Mouse (Mus musculus): ENCODE data around the gene Mtmr4. TPM values are rescaled to one million over a fixed set of nuclear protein-coding genes. Genes with fewer than 3 reads are reported as not detected.
A peak's percentile ranks its signal among the peaks of the same experiment; 100 is the strongest.

Mtmr4 gene
- total RNA-seq, 2 experiments from 2014 or later: 91.8 to 109 TPM

GRCm38 (mm10) chr11:87581933-87582710, 9.8 kb upstream of the Mtmr4 start:
- peak; percentile 63 to 66 for DNase-seq

- no peak for DNase-seq
These were observed 8.5 kb upstream of the Mtmr4 start for GRCm38 (mm10) chr11:87583291-87584034.

GRCm38 (mm10) chr11:87584711-87585505, 7.1 kb upstream of the Mtmr4 start:
- DNase-seq: no peak

GRCm38 (mm10) chr11:87587211-87587874, 4.6 kb upstream of the Mtmr4 start:
- no peak for DNase-seq

- DNase-seq: no peak
These were observed 2.4 kb upstream of the Mtmr4 start for GRCm38 (mm10) chr11:87589605-87590004.

- DNase-seq: peak; percentile 45 to 52
These were observed 979 bp upstream of the Mtmr4 start for GRCm38 (mm10) chr11:87590841-87591525.

GRCm38 (mm10) chr11:87592354-87592695, 363 bp downstream of the Mtmr4 start:
- DNase-seq: no peak

- DNase-seq: no peak
These were observed 994 bp downstream of the Mtmr4 start for GRCm38 (mm10) chr11:87592713-87593598.

GRCm38 (mm10) chr11:87595327-87595841, 3.4 kb downstream of the Mtmr4 start:
- DNase-seq: peak; percentile 84 to 87

GRCm38 (mm10) chr11:87595976-87596375, 4.0 kb downstream of the Mtmr4 start:
- DNase-seq: no peak

- no peak for DNase-seq
These were observed 4.5 kb downstream of the Mtmr4 start for GRCm38 (mm10) chr11:87596492-87596891.

- no peak for DNase-seq
These were observed 5.1 kb downstream of the Mtmr4 start for GRCm38 (mm10) chr11:87597061-87597460.

- DNase-seq: no peak
These were observed 7.6 kb downstream of the Mtmr4 start for GRCm38 (mm10) chr11:87599395-87600089.

- DNase-seq: no peak
These were observed 8.4 kb downstream of the Mtmr4 start for GRCm38 (mm10) chr11:87600322-87600853.

- no peak for DNase-seq
These were observed 10.3 kb downstream of the Mtmr4 start for GRCm38 (mm10) chr11:87602234-87602633.

GRCm38 (mm10) chr11:87603571-87603970, 11.6 kb downstream of the Mtmr4 start:
- DNase-seq: no peak

GRCm38 (mm10) chr11:87609264-87609663, 17.3 kb downstream of the Mtmr4 start:
- no peak for DNase-seq

GRCm38 (mm10) chr11:87611547-87611946, 19.6 kb downstream of the Mtmr4 start:
- DNase-seq: no peak

GRCm38 (mm10) chr11:87613972-87614371, 22.0 kb downstream of the Mtmr4 start:
- no peak for DNase-seq

- no peak for DNase-seq
These were observed 23.6 kb downstream of the Mtmr4 start for GRCm38 (mm10) chr11:87615551-87615950.
